Comparison of ENCODE assay signal across 15 mouse cellular contexts in genomic region chr10:96077480-96078066, GRCm38 (mm10). TPM values are rescaled to one million over a fixed set of nuclear protein-coding genes. Genes with fewer than 3 reads are reported as not detected.
DNase-seq lines count a peak whose midpoint lies in the region; ATAC-seq and TF ChIP-seq lines count a peak whose summit lies in the region.
"Not testable (repeated sequence)": the region's sequence is repeated elsewhere in the genome, so short reads cannot be mapped to it uniquely, and the experiment has no call there.
"Had no signal": no experiment of that assay in that cellular context is flagged by ENCODE, and none has a peak within 500 bp of the region (broad histone marks: within the 10 kb centered on the region; RNA-seq: fewer than 3 reads in every experiment).

No protein-coding gene starts in this region.

- H3K27ac ChIP-seq in embryonic facial prominence, embryonic 11.5 days (replicated peaks; ENCODE audit: low read depth, low read length); forebrain, embryonic 15.5 days (replicated peaks); intestine, postnatal 0 days (ENCODE audit: low read depth, low read length); liver, embryonic 13.5 days; midbrain, embryonic 11.5 days (ENCODE audit: low read depth, low read length); neural tube, embryonic 15.5 days (replicated peaks): not testable (repeated sequence)

- TF ChIP-seq CTCF in intestine, postnatal 0 days (IDR thresholded peaks at IDR 0.05; ENCODE audit: low read depth) = not testable (repeated sequence)

- 88% methylated on average over 6 of the region's 6 CpGs for WGBS in embryonic facial prominence, embryonic 11.5 days
- 83% methylated on average over 6 of the region's 6 CpGs for WGBS in forebrain, embryonic 15.5 days
- WGBS in intestine, postnatal 0 days = 83% methylated on average over 6 of the region's 6 CpGs
- 82% methylated on average over 6 of the region's 6 CpGs for WGBS in liver, embryonic 13.5 days (ENCODE audit: insufficient replicate concordance)
- 90% methylated on average over 6 of the region's 6 CpGs for WGBS in midbrain, embryonic 11.5 days
- WGBS in neural tube, embryonic 15.5 days = 87% methylated on average over 6 of the region's 6 CpGs

- H3K27me3 ChIP-seq in embryonic facial prominence, embryonic 11.5 days (ENCODE audit: control insufficient read depth, insufficient read depth, low read length); forebrain, embryonic 15.5 days; intestine, postnatal 0 days (replicated peaks; ENCODE audit: control insufficient read depth, insufficient read depth, low read length); liver, embryonic 13.5 days; midbrain, embryonic 11.5 days (ENCODE audit: control insufficient read depth, insufficient read depth, low read length); neural tube, embryonic 15.5 days (replicated peaks): not testable (repeated sequence)

- not testable (repeated sequence) for H3K9me3 ChIP-seq in embryonic facial prominence, embryonic 11.5 days (replicated peaks; ENCODE audit: control insufficient read depth, low read length); forebrain, embryonic 15.5 days; intestine, postnatal 0 days (ENCODE audit: control insufficient read depth); liver, embryonic 13.5 days (replicated peaks); midbrain, embryonic 11.5 days (ENCODE audit: control insufficient read depth, low read length); neural tube, embryonic 15.5 days (replicated peaks)

- not testable (repeated sequence) for H3K4me2 ChIP-seq in embryonic facial prominence, embryonic 11.5 days (ENCODE audit: low read depth, low read length); forebrain, embryonic 15.5 days (replicated peaks); intestine, postnatal 0 days (replicated peaks; ENCODE audit: low read depth); liver, embryonic 13.5 days; midbrain, embryonic 11.5 days; neural tube, embryonic 15.5 days

- peak; percentile 100 for ATAC-seq in embryonic facial prominence, embryonic 11.5 days (replicated peaks; ENCODE audit: insufficient number of reproducible peaks, low FRiP score, low TSS enrichment, low read depth)
- ATAC-seq in forebrain, embryonic 15.5 days (replicated peaks) = peak; percentile 100
- ATAC-seq in hematopoietic stem cell, adult 5-6 weeks (replicated peaks in 1 of 2; ENCODE audit: insufficient read depth in 1 of 2, low FRiP score in 2 of 2, low TSS enrichment in 1 of 2, low read depth in 1 of 2, poor library complexity in 2 of 2, severe bottlenecking in 2 of 2) = peak; percentile 100
- peak; percentile 100 for ATAC-seq in intestine, postnatal 0 days
- ATAC-seq in liver, embryonic 13.5 days (ENCODE audit: low read depth) = peak; percentile 100
- ATAC-seq in midbrain, embryonic 11.5 days (ENCODE audit: low FRiP score) = peak; percentile 100
- peak; percentile 100 for ATAC-seq in neural tube, embryonic 15.5 days (ENCODE audit: low FRiP score)

- not testable (repeated sequence) for H3K9ac ChIP-seq in embryonic facial prominence, embryonic 11.5 days (replicated peaks; ENCODE audit: low read length); forebrain, embryonic 15.5 days (replicated peaks); intestine, postnatal 0 days (ENCODE audit: low read depth, low read length); liver, embryonic 13.5 days; midbrain, embryonic 11.5 days (ENCODE audit: low read length); neural tube, embryonic 15.5 days (replicated peaks)

- not testable (repeated sequence) for H3K4me1 ChIP-seq in embryonic facial prominence, embryonic 11.5 days (ENCODE audit: control insufficient read depth, insufficient read depth, low read length); intestine, postnatal 0 days (replicated peaks; ENCODE audit: control insufficient read depth, insufficient read depth, low read length); midbrain, embryonic 11.5 days (ENCODE audit: control insufficient read depth, insufficient read depth, low read length)
- peaks cover 14% of the 10 kb centered on the region; the same call in 1 of the 2 replicates for H3K4me1 ChIP-seq in forebrain, embryonic 15.5 days
- peaks cover 18% of the 10 kb centered on the region for H3K4me1 ChIP-seq in liver, embryonic 13.5 days (replicated peaks)
- peaks cover 12% of the 10 kb centered on the region for H3K4me1 ChIP-seq in neural tube, embryonic 15.5 days

- not testable (repeated sequence) for H3K36me3 ChIP-seq in embryonic facial prominence, embryonic 11.5 days (replicated peaks; ENCODE audit: control insufficient read depth, insufficient read depth, low read depth, low read length); forebrain, embryonic 15.5 days; intestine, postnatal 0 days (ENCODE audit: control insufficient read depth, insufficient read depth); liver, embryonic 13.5 days; midbrain, embryonic 11.5 days (ENCODE audit: control insufficient read depth, insufficient read depth, low read length); neural tube, embryonic 15.5 days

- not testable (repeated sequence) for H3K4me3 ChIP-seq in embryonic facial prominence, embryonic 11.5 days (ENCODE audit: low read depth, low read length); forebrain, embryonic 15.5 days; intestine, postnatal 0 days (ENCODE audit: low read depth, low read length); liver, embryonic 13.5 days (replicated peaks); midbrain, embryonic 11.5 days (ENCODE audit: low read depth, low read length); neural tube, embryonic 15.5 days (replicated peaks)

- peak; percentile 40 for DNase-seq in 3134 (ENCODE audit: extremely low read depth, insufficient read length, low spot score)
- DNase-seq in embryonic facial prominence, embryonic 11.5 days (ENCODE audit: low spot score); liver, embryonic 13.5 days; midbrain, embryonic 11.5 days (ENCODE audit: low spot score, missing footprints): not testable (repeated sequence)

RNA-seq across cellular contexts. Expression of gene Gm5426, which starts 58.8 kb away (rescaled TPM):
- polyA plus RNA-seq in embryonic facial prominence, embryonic 11.5 days (2014; fragmentation: Nextera tagmentation; extraction: Ambion mirVana) = not detected in 2 replicates
- not detected in 2 replicates for polyA plus RNA-seq in forebrain, embryonic 15.5 days (2015; fragmentation: Nextera tagmentation; extraction: Ambion mirVana)
- total RNA-seq in hematopoietic stem cell, adult 5-6 weeks (2017) = not detected in 2 replicates
- not detected in 2 replicates for polyA plus RNA-seq in intestine, postnatal 0 days (2015; fragmentation: Nextera tagmentation; extraction: Ambion mirVana)
- polyA plus RNA-seq in liver, embryonic 13.5 days (2015; fragmentation: Nextera tagmentation; extraction: Ambion mirVana) = not detected in 2 replicates
- polyA plus RNA-seq in midbrain, embryonic 11.5 days (2014; fragmentation: Nextera tagmentation; extraction: Ambion mirVana) = not detected in 2 replicates
- polyA plus RNA-seq in neural tube, embryonic 15.5 days (2015; fragmentation: Nextera tagmentation; extraction: Ambion mirVana) = not detected in 2 replicates
- total RNA-seq: adrenal gland, adult 18-20 months; gastrocnemius, adult 18-20 months; heart, adult 8-10 months; layer of hippocampus, adult 2 months; MEL had no signal
- polyA plus RNA-seq: embryonic facial prominence, embryonic 10.5 days; myocyte had no signal
